Mouse (Mus musculus) embryonic facial prominence, embryonic 11.5 days (tissue): Measurements from ENCODE around the gene Fam136a. TPM values are rescaled to one million over a fixed set of nuclear protein-coding genes. Genes with fewer than 3 reads are reported as not detected.

ENCODE experiments used
- ATAC-seq: fragments of 200-750 bp; cut with Nextera tagmentation; replicated peaks from 2 replicates; pipeline ENCODE4 v1.8.0; 2017; ENCODE audit warnings: low read depth; ENCODE audit not compliant: insufficient number of reproducible peaks, low FRiP score, low TSS enrichment
- DNase-seq: peaks from one replicate; pipeline ENCODE4 v3.0.0-alpha.2; 2015; ENCODE audit warnings: low spot score
- H3K27ac ChIP-seq: fragments of 300-500 bp; sonication (generic); replicated peaks from 2 replicates; pipeline ENCODE4 v1.5.1; 2014; ENCODE audit warnings: mild to moderate bottlenecking, low read depth, low read length, control low read depth
- H3K27me3 ChIP-seq: fragments of 300-500 bp; sonication (generic); 2 replicates; pipeline ENCODE4 v1.6.1; 2014; ENCODE audit warnings: mild to moderate bottlenecking, low read length, moderate library complexity, mixed read lengths; ENCODE audit not compliant: control insufficient read depth, insufficient read depth
- H3K36me3 ChIP-seq: fragments of 300-500 bp; sonication (generic); replicated peaks from 2 replicates; pipeline ENCODE4 v1.6.1; 2014; ENCODE audit warnings: low read depth, mild to moderate bottlenecking, low read length, moderate library complexity, mixed read lengths; ENCODE audit not compliant: control insufficient read depth, insufficient read depth
- H3K4me1 ChIP-seq: fragments of 300-500 bp; sonication (generic); 2 replicates; pipeline ENCODE4 v1.6.1; 2014; ENCODE audit warnings: low read length, mixed read lengths; ENCODE audit not compliant: control insufficient read depth, insufficient read depth
- H3K4me2 ChIP-seq: fragments of 300-500 bp; sonication (generic); 2 replicates; pipeline ENCODE4 v1.6.1; 2014; ENCODE audit warnings: low read depth, mild to moderate bottlenecking, control low read depth, low read length, moderate library complexity
- H3K4me3 ChIP-seq: fragments of 300-500 bp; sonication (generic); 2 replicates; pipeline ENCODE4 v1.5.1; 2014; ENCODE audit warnings: low read depth, low read length, control low read depth
- H3K9ac ChIP-seq: fragments of 300-500 bp; sonication (generic); replicated peaks from 2 replicates; pipeline ENCODE4 v1.6.1; 2014; ENCODE audit warnings: mild to moderate bottlenecking, control low read depth, low read length
- H3K9me3 ChIP-seq: fragments of 300-500 bp; sonication (generic); replicated peaks from 2 replicates; pipeline ENCODE4 v1.6.1; 2016; ENCODE audit warnings: mild to moderate bottlenecking, low read length, inconsistent platforms, mixed read lengths; ENCODE audit not compliant: control insufficient read depth
- WGBS: fragments of 180-500 bp; shearing (Covaris S2); extraction: QIAGEN DNeasy Blood & Tissue Kit; methylation state at CpG from one replicate; pipeline ENCODE4 v1.1.7; 2014; 5-methylcytosine and 5-hydroxymethylcytosine counted together
- polyA plus RNA-seq: library from polyadenylated mRNA; unstranded; fragments of >200 nt; fragmentation: Nextera tagmentation; extraction: Ambion mirVana; gene quantifications from 2 replicates; pipeline ENCODE4 v1.2.1, GENCODE M21; 2014

Gene Fam136a
- polyA plus RNA-seq, 1 experiment from 2014 or later, result 172 TPM

- Histone ChIP-seq H3K27me3 (no peaks in the 10 kb centered on the region), H3K36me3 (peaks cover 8% of the 10 kb centered on the region), H3K9me3 (no peaks in the 10 kb centered on the region), H3K4me3 (no peak overlapping the region), H3K9ac (no peak overlapping the region; the same call in 1 of the 2 replicates), H3K4me2 (no peak overlapping the region), H3K27ac (no peak overlapping the region), H3K4me1 (no peaks in the 10 kb centered on the region)
- 85% methylated on average over 9 of the region's 9 CpGs for WGBS
- ATAC-seq (no peak), DNase-seq (no peak)
Measured at GRCm38 (mm10) chr6:86395021-86395420, 29.6 kb downstream of the Fam136a start.

- Histone ChIP-seq H3K9me3 (no peaks in the 10 kb centered on the region), H3K27ac (no peak overlapping the region), H3K4me2 (peak overlapping the region; percentile 91), H3K36me3 (peaks cover 8% of the 10 kb centered on the region), H3K9ac (peak overlapping the region; percentile 84), H3K4me3 (peak overlapping the region; percentile 94), H3K4me1 (no peaks in the 10 kb centered on the region), H3K27me3 (no peaks in the 10 kb centered on the region)
- DNase-seq (no peak), ATAC-seq (0 out of 2 replicates have a peak, but pooled peaks have one; percentile 1)
- WGBS, result 39% methylated on average over 10 of the region's 10 CpGs
Measured at GRCm38 (mm10) chr6:86395969-86396368, 30.5 kb downstream of the Fam136a start.

- WGBS, result under 1% methylated on average over 47 of the region's 51 CpGs
- peak within 1 kb of the TSS; percentile 84 for H3K9ac ChIP-seq
- peak within 1 kb of the TSS; percentile 94 for H3K4me3 ChIP-seq
- ATAC-seq, result peak; percentile 91
- H3K4me2 ChIP-seq, result peak within 1 kb of the TSS; percentile 91
- no peaks in the 10 kb centered on the region for H3K27me3 ChIP-seq
- H3K9me3 ChIP-seq, result no peaks in the 10 kb centered on the region
- H3K36me3 ChIP-seq, result peaks cover 3% of the 10 kb centered on the region
- no peaks in the 10 kb centered on the region for H3K4me1 ChIP-seq
- DNase-seq, result peak; percentile 93
- H3K27ac ChIP-seq, result peak within 1 kb of the TSS; percentile 83
Measured at GRCm38 (mm10) chr6:86396581-86397256, 31.3 kb downstream of the Fam136a start, which contains the start of gene Pcyox1. Gene Pcyox1, minus strand, starts transcription at chr6:86397154.

GRCm38 (mm10) chr6:86397257-86397980 is 32.0 kb downstream of the Fam136a start:
- H3K4me3 ChIP-seq, result peak overlapping the region; percentile 94
- DNase-seq (no peak), ATAC-seq (no peak; the same call in 1 of the 2 replicates)
- peak overlapping the region; percentile 84 for H3K9ac ChIP-seq
- H3K27ac ChIP-seq, result no peak overlapping the region
- no peaks in the 10 kb centered on the region for H3K27me3 ChIP-seq
- WGBS, result 8% methylated on average over 14 of the region's 14 CpGs
- peak overlapping the region; percentile 91 for H3K4me2 ChIP-seq
- H3K4me1 ChIP-seq, result no peaks in the 10 kb centered on the region
- H3K9me3 ChIP-seq, result no peaks in the 10 kb centered on the region
- no peaks in the 10 kb centered on the region; the same call in 1 of the 2 replicates for H3K36me3 ChIP-seq

- DNase-seq (no peak), ATAC-seq (no peak)
- Histone ChIP-seq H3K27me3 (no peaks in the 10 kb centered on the region), H3K9me3 (no peaks in the 10 kb centered on the region), H3K4me2 (no peak overlapping the region), H3K27ac (no peak overlapping the region), H3K9ac (no peak overlapping the region), H3K4me1 (no peaks in the 10 kb centered on the region), H3K4me3 (no peak overlapping the region), H3K36me3 (no peaks in the 10 kb centered on the region)
- WGBS, result 68% methylated on average over 2 of the region's 2 CpGs
Measured at GRCm38 (mm10) chr6:86398986-86399385, 33.5 kb downstream of the Fam136a start.

GRCm38 (mm10) chr6:86399995-86400394 is 34.5 kb downstream of the Fam136a start:
- WGBS, result 78% methylated on average over 2 of the region's 2 CpGs
- Histone ChIP-seq H3K27me3 (no peaks in the 10 kb centered on the region), H3K27ac (no peak overlapping the region), H3K36me3 (no peaks in the 10 kb centered on the region), H3K9me3 (no peaks in the 10 kb centered on the region), H3K4me3 (no peak overlapping the region), H3K4me2 (no peak overlapping the region), H3K4me1 (no peaks in the 10 kb centered on the region), H3K9ac (no peak overlapping the region)
- ATAC-seq (no peak), DNase-seq (no peak)

GRCm38 (mm10) chr6:86400972-86401371 is 35.5 kb downstream of the Fam136a start:
- WGBS, result 8% methylated on average over 9 of the region's 9 CpGs
- no peak overlapping the region for H3K27ac ChIP-seq

More at GRCm38 (mm10) chr6:86400972-86401371, 35.5 kb downstream of the Fam136a start:
- H3K9me3 ChIP-seq, result no peaks in the 10 kb centered on the region
- no peak overlapping the region; the same call in 1 of the 2 replicates for H3K9ac ChIP-seq
- no peak for ATAC-seq
- H3K27me3 ChIP-seq, result no peaks in the 10 kb centered on the region
- peak; percentile 85 for DNase-seq
- H3K36me3 ChIP-seq, result no peaks in the 10 kb centered on the region
- peak overlapping the region; percentile 30 for H3K4me2 ChIP-seq
- H3K4me3 ChIP-seq, result no peak overlapping the region
- H3K4me1 ChIP-seq, result no peaks in the 10 kb centered on the region
